Mouse (Mus musculus) bone marrow, adult 2 months (tissue): ENCODE results near the gene Fiz1.

Experiments
- CTCF ChIP-seq: fragments of 200-500 bp; IDR thresholded peaks from 2 replicates; pipeline ENCODE4 v1.5.1; 2011; ENCODE audit warnings: low read length, control low read depth; ENCODE audit not compliant: control insufficient read depth, insufficient read depth
- POLR2A ChIP-seq: fragments of 200-500 bp; IDR thresholded peaks from 2 replicates; pipeline ENCODE4 v1.6.1; 2011; ENCODE audit warnings: low read depth, mild to moderate bottlenecking, control low read depth, low read length, borderline replicate concordance; ENCODE audit not compliant: control insufficient read depth

- no peak for TF ChIP-seq CTCF
- no peak for TF ChIP-seq POLR2A
Observed at GRCm38 (mm10) chr7:5035628-5036027, 21.1 kb upstream of the Fiz1 start.
